Mouse (Mus musculus): ENCODE measurements around the gene Cacna2d1.

GRCm38 (mm10) chr5:16414693-16415092 lies 480.2 kb downstream of the Cacna2d1 start:
- no peak for TF ChIP-seq CTCF (IDR thresholded peaks at IDR 0.05; ENCODE audit: low read depth)
- TF ChIP-seq EP300 (IDR thresholded peaks at IDR 0.05; ENCODE audit: low read depth): no peak
